Mouse (Mus musculus) stomach, embryonic 14.5 days (tissue): ENCODE results near the gene Ppm1l. TPM values are rescaled to one million over a fixed set of nuclear protein-coding genes. Genes with fewer than 3 reads are reported as not detected.

Experiments
- ATAC-seq: fragments of 200-750 bp; cut with Nextera tagmentation; 2 replicates; pipeline ENCODE4 v1.8.0; 2017; ENCODE audit warnings: low read depth, moderate TSS enrichment; ENCODE audit not compliant: insufficient number of reproducible peaks, insufficient read depth, low FRiP score
- H3K27ac ChIP-seq: fragments of 300-500 bp; sonication (generic); 2 replicates; pipeline ENCODE4 v1.5.1; 2014; ENCODE audit warnings: mild to moderate bottlenecking, low read length, moderate library complexity, mixed read lengths
- H3K27me3 ChIP-seq: fragments of 300-500 bp; sonication (generic); 2 replicates; pipeline ENCODE4 v1.6.1; 2014; ENCODE audit warnings: low read length, control low read depth, mixed read lengths; ENCODE audit not compliant: control insufficient read depth, insufficient read depth
- H3K36me3 ChIP-seq: fragments of 300-500 bp; sonication (generic); 2 replicates; pipeline ENCODE4 v1.6.1; 2014; ENCODE audit warnings: mild to moderate bottlenecking, control low read depth, low read length, moderate library complexity, mixed read lengths; ENCODE audit not compliant: control insufficient read depth, insufficient read depth
- H3K4me1 ChIP-seq: fragments of 300-500 bp; sonication (generic); 2 replicates; pipeline ENCODE4 v1.6.1; 2014; ENCODE audit warnings: low read length, control low read depth, mixed read lengths; ENCODE audit not compliant: control insufficient read depth, insufficient read depth
- H3K4me2 ChIP-seq: fragments of 300-500 bp; sonication (generic); replicated peaks from 2 replicates; pipeline ENCODE4 v1.6.1; 2014; ENCODE audit warnings: low read depth, low read length, control low read depth
- H3K4me3 ChIP-seq: fragments of 300-500 bp; sonication (generic); 2 replicates; pipeline ENCODE4 v1.5.1; 2014; ENCODE audit warnings: low read depth, low read length, control low read depth
- H3K9ac ChIP-seq: fragments of 300-500 bp; sonication (generic); replicated peaks from 2 replicates; pipeline ENCODE4 v1.6.1; 2014; ENCODE audit warnings: low read depth, mild to moderate bottlenecking, control low read depth, low read length, moderate library complexity, mixed read lengths
- H3K9me3 ChIP-seq: fragments of 300-500 bp; sonication (generic); 2 replicates; pipeline ENCODE4 v1.6.1; 2016; ENCODE audit warnings: low read depth, low read length, control low read depth; ENCODE audit not compliant: control insufficient read depth
- WGBS: fragments of 180-500 bp; shearing (Covaris S2); extraction: QIAGEN DNeasy Blood & Tissue Kit; methylation state at CpG from one replicate; pipeline ENCODE4 v1.1.7; 2014; 5-methylcytosine and 5-hydroxymethylcytosine counted together
- polyA plus RNA-seq: library from polyadenylated mRNA; unstranded; fragments of >200 nt; fragmentation: Nextera tagmentation; extraction: Ambion mirVana; gene quantifications from 2 replicates; pipeline ENCODE4 v1.2.1, GENCODE M21; 2014

Ppm1l gene
- polyA plus RNA-seq, 1 experiment from 2014 or later: 8.0 TPM

GRCm38 (mm10) chr3:69454330-69454729, 137.7 kb downstream of the Ppm1l start:
- no peak for ATAC-seq
- Histone ChIP-seq H3K36me3 (no peaks in the 10 kb centered on the region), H3K27ac (peak overlapping the region; percentile 15; the same call in 1 of the 2 replicates), H3K4me1 (no peaks in the 10 kb centered on the region), H3K4me2 (no peak overlapping the region), H3K9ac (no peak overlapping the region), H3K4me3 (no peak overlapping the region), H3K9me3 (no peaks in the 10 kb centered on the region), H3K27me3 (no peaks in the 10 kb centered on the region)
- 74% methylated on average over 3 of the region's 3 CpGs for WGBS

- ATAC-seq: no peak
- WGBS: 91% methylated on average over 5 of the region's 5 CpGs
- Histone ChIP-seq H3K27me3 (no peaks in the 10 kb centered on the region), H3K4me1 (no peaks in the 10 kb centered on the region), H3K9me3 (no peaks in the 10 kb centered on the region), H3K36me3 (no peaks in the 10 kb centered on the region), H3K9ac (no peak overlapping the region), H3K4me3 (no peak overlapping the region), H3K4me2 (no peak overlapping the region), H3K27ac (no peak overlapping the region)
Measured at GRCm38 (mm10) chr3:69456071-69456470, 139.4 kb downstream of the Ppm1l start.

- ATAC-seq: no peak
Measured at GRCm38 (mm10) chr3:69458756-69459155, 142.1 kb downstream of the Ppm1l start.

GRCm38 (mm10) chr3:69461956-69462355, 145.3 kb downstream of the Ppm1l start:
- ATAC-seq: no peak
- H3K9me3 ChIP-seq: no peaks in the 10 kb centered on the region
- no peak overlapping the region for H3K4me3 ChIP-seq
- no peak overlapping the region for H3K4me2 ChIP-seq
- H3K9ac ChIP-seq: no peak overlapping the region
- 54% methylated on average over 1 of the region's 1 CpGs for WGBS
- H3K27me3 ChIP-seq: no peaks in the 10 kb centered on the region
- H3K27ac ChIP-seq: no peak overlapping the region
- H3K36me3 ChIP-seq: no peaks in the 10 kb centered on the region
- no peaks in the 10 kb centered on the region for H3K4me1 ChIP-seq

More at GRCm38 (mm10) chr3:69458756-69459155, 142.1 kb downstream of the Ppm1l start:
- Histone ChIP-seq H3K4me3 (no peak overlapping the region), H3K4me2 (no peak overlapping the region), H3K9ac (no peak overlapping the region), H3K36me3 (no peaks in the 10 kb centered on the region), H3K27ac (no peak overlapping the region), H3K27me3 (no peaks in the 10 kb centered on the region), H3K9me3 (no peaks in the 10 kb centered on the region), H3K4me1 (no peaks in the 10 kb centered on the region)
- 84% methylated on average over 6 of the region's 6 CpGs for WGBS

- Histone ChIP-seq H3K4me1 (no peaks in the 10 kb centered on the region), H3K9ac (no peak overlapping the region), H3K4me3 (no peak overlapping the region), H3K27me3 (no peaks in the 10 kb centered on the region), H3K4me2 (no peak overlapping the region), H3K27ac (no peak overlapping the region), H3K9me3 (no peaks in the 10 kb centered on the region), H3K36me3 (no peaks in the 10 kb centered on the region)
- WGBS: 94% methylated on average over 4 of the region's 4 CpGs
- no peak for ATAC-seq
Measured at GRCm38 (mm10) chr3:69465751-69466150, 149.1 kb downstream of the Ppm1l start.

- H3K4me1 ChIP-seq: no peaks in the 10 kb centered on the region
- no peaks in the 10 kb centered on the region for H3K36me3 ChIP-seq
- H3K27me3 ChIP-seq: no peaks in the 10 kb centered on the region
- no peak overlapping the region for H3K9ac ChIP-seq
- 35% methylated on average over 9 of the region's 9 CpGs for WGBS
- no peak overlapping the region for H3K4me3 ChIP-seq
- H3K27ac ChIP-seq: no peak overlapping the region
- H3K9me3 ChIP-seq: no peaks in the 10 kb centered on the region
- no peak overlapping the region for H3K4me2 ChIP-seq
- no peak for ATAC-seq
Measured at GRCm38 (mm10) chr3:69468280-69469008, 151.8 kb downstream of the Ppm1l start.

GRCm38 (mm10) chr3:69469463-69470141, 152.9 kb downstream of the Ppm1l start:
- Histone ChIP-seq H3K36me3 (no peaks in the 10 kb centered on the region), H3K4me2 (no peak overlapping the region), H3K27ac (no peak overlapping the region), H3K4me1 (no peaks in the 10 kb centered on the region), H3K27me3 (no peaks in the 10 kb centered on the region), H3K9me3 (0 out of 2 replicates have a peak, but pooled peaks cover 3% of the 10 kb centered on the region), H3K9ac (no peak overlapping the region), H3K4me3 (no peak overlapping the region)
- WGBS: 47% methylated on average over 5 of the region's 6 CpGs
- no peak for ATAC-seq

- no peaks in the 10 kb centered on the region for H3K36me3 ChIP-seq
- H3K4me2 ChIP-seq: no peak overlapping the region
- H3K9me3 ChIP-seq: 0 out of 2 replicates have a peak, but pooled peaks cover 3% of the 10 kb centered on the region
- no peak overlapping the region for H3K9ac ChIP-seq
- 85% methylated on average over 11 of the region's 11 CpGs for WGBS
- no peak overlapping the region for H3K27ac ChIP-seq
- no peak for ATAC-seq
- no peaks in the 10 kb centered on the region for H3K27me3 ChIP-seq
- H3K4me1 ChIP-seq: no peaks in the 10 kb centered on the region
- no peak overlapping the region for H3K4me3 ChIP-seq
Measured at GRCm38 (mm10) chr3:69470142-69470796, 153.6 kb downstream of the Ppm1l start.
